Mouse (Mus musculus) T-cell, adult 2 months (primary cell): ENCODE measurements around the gene Mvb12b.

ENCODE experiments used
- DNase-seq: peaks from one replicate; pipeline ENCODE4 v3.0.0; 2022; ENCODE audit warnings: low spot score

Mvb12b gene

GRCm38 (mm10) chr2:33778466-33778865 lies 109.3 kb downstream of the Mvb12b start:
- no peak for DNase-seq

GRCm38 (mm10) chr2:33777051-33777450 lies 110.7 kb downstream of the Mvb12b start:
- DNase-seq, result no peak

DNA sequence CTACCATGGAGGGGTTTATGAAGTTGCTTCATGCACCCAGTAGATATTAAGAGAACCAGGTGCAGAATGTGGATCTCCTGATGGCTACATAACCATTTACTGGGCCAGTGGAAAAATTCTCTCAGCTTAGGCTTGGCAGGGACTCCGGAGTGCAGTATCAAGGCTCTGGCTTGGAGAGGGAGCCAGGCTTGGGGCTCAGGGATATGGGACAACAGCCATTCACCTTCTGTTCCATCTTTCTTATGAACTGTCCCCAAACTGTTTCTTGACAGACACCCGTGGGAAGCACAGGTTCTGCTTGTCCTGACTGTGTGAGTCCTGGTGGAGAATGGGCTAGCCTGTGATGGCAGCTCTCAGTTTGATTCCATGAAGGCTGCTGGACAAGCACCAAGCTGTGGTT lies 112.9 kb downstream of the Mvb12b start:
- no peak for DNase-seq

DNA sequence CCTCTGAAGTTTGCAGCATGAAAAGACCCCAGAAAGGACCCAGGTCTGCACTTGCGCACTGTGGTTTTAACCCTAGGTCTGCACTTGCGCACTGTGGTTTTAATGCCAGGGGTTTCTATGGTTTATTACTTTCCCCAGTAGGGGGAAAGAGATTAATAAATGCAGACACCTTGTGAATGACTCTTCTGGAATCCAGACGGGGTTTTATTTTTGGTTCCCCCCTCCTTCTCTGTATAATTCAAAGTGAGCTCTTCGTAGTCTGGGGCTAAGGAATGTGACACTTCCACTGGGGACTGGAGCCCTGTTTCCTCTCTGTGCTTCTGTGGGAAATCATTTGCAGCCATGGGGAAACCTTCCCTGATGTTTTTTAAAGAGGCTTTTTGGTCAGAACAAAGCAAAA lies 113.6 kb downstream of the Mvb12b start:
- no peak for DNase-seq

DNA sequence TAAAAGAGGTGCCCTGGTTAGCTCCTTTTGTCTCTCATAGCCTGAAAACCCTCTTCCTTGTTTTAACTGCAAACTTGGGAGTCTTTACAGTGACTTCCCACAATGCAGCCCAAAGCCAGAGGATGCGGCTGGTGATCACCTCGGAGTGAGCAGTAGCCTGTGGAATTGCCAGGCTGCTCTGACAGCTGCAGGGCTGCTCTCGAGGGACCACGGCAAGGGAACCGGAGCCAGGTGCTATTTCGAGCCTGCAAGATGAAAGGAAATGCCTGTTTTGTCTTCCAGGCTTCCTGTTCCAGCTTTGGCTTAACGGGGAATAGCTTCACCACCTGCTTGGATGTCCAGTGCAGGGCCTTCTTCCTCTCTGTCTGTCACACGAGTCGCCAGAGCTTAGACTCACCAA lies 115.3 kb downstream of the Mvb12b start:
- no peak for DNase-seq

DNA sequence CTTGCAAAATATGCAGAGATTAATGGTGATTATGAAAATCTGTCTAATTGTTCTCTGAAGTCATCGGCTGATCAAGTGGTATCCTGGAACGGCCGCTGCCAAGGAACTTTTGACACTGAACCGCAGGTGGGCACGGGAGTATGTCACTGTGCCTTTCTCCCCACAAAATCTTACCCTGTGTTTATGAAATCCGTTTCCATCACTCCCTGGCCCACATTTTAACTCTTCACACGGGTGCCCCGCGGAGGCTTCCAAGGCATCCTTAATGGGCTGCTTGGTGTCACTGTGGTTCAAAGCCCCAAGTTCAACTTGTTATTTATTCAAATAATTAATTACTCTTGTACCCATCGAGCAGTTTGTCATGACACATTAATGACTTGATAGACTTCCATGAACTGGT lies 116.4 kb downstream of the Mvb12b start:
- no peak for DNase-seq

GRCm38 (mm10) chr2:33770526-33771130 lies 117.1 kb downstream of the Mvb12b start:
- DNase-seq, result no peak

GRCm38 (mm10) chr2:33764476-33764875 lies 123.3 kb downstream of the Mvb12b start:
- no peak for DNase-seq

GRCm38 (mm10) chr2:33762210-33762609 lies 125.5 kb downstream of the Mvb12b start:
- DNase-seq, result no peak

DNA sequence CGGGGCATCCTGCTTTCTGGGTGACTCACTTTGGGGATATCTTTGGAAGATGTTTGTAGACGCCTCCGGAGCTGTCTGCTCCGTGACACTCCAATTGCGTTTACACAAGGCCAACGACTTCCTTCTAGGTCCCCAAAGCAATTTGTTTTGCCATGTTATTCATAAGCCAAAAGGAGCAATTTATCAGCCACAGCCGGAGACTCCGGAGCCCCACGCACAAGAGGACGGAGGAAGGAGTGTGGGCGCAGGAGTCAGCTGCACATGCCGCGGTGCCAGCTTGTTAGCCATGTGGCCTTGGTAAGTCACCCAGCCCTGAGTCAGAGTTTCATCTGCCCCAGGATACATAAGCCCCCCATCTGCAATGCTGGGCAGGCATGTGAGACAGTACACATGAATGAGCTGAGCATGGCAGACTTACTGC lies 127.2 kb downstream of the Mvb12b start:
- no peak for DNase-seq

DNA sequence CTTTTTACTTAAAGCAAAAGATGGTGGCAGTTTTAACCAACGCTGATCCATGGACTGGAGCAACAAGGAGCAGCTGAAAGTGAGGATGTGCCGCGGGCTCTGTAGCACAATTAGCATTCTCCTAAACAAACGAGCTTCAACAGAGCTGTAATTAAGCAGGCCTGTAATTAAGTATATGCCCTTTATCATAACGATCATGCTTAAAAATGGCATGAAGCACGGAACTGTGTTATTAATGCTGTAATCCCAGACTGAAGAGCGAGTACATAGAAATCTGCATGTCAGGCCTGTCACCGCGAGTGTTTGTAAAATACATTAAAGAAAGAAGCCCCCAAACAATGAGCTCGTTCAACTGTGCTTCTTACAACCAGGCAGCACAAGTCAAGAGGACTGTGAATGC lies 128.3 kb downstream of the Mvb12b start:
- no peak for DNase-seq

- DNase-seq, result no peak
These were observed 132.1 kb downstream of the Mvb12b start for GRCm38 (mm10) chr2:33755633-33756020.

GRCm38 (mm10) chr2:33754980-33755632 lies 132.6 kb downstream of the Mvb12b start:
- DNase-seq, result no peak

DNA sequence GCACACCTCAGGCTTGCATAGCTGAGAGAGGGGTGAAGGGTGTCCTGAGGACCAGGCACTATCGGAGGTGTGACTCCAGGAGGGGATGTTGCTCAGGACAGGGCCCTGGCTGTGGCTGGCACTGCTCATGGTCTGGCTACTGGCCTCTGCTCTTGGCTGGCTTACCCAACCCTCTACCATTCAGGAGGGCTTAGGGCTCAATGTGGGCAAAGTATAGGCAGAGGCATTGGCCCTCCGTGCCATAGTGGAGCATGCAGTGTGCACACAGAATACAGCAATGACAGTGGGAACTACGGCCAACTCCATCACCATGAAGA lies 133.5 kb downstream of the Mvb12b start:
- no peak for DNase-seq

DNA sequence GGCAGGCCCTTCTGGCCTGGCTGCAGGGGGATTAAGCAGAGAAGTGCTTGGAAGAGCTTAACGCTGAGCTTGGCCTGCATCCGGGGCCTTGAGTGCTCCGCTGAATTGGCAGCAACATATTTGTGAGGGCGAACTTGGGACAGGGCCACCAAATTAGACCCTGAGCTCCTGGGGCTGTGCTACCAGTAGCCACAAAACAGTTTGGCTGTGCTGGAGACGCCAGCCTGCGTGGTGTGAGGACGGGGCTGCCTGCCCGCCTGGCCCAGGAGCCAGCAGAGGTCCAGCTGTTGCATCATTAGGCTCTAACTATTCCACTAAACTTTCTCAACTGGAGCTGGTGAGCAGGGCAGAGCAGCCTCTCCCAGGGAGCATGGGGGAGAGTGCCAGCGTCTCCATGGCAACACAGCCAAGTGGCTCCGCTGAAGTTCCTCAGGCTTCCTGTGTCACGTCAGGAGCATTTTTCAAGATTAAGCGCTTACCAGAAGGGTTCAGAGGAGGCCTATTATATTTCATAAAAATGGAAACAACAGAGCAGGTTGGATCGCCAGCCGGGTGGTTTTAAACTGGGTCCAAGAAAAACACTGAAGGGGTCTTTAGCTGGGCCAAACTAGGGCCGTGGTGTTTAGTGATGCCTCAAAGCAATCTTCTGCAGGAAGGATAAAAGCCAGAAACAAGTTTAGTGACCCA lies 134.0 kb downstream of the Mvb12b start:
- no peak for DNase-seq

DNA sequence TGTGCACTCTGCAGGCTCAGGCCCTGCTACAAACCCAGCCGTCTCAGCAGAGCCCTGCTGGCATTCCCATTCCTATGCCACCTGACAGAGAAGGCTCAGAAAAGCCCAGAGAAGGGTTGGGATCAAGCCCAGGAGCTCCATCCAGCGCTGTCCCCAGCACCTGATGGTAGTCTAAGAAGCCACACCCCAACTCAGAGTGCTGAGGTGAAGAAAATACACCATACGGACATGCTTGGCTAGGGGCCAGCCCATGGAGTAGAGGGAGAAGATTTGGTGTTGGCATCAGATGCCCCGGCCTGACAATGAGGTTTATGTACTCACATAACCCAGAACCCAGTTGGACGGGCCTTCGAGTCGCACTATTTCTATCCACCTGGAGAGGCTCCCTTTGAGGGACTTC lies 137.1 kb downstream of the Mvb12b start:
- no peak for DNase-seq

- DNase-seq, result peak; percentile 36
These were observed 141.3 kb downstream of the Mvb12b start for GRCm38 (mm10) chr2:33746471-33746870.

GRCm38 (mm10) chr2:33745724-33746123 lies 142.0 kb downstream of the Mvb12b start:
- DNase-seq, result no peak

GRCm38 (mm10) chr2:33737128-33737527 lies 150.6 kb downstream of the Mvb12b start:
- no peak for DNase-seq

- DNase-seq, result peak; percentile 25
These were observed 151.0 kb downstream of the Mvb12b start for GRCm38 (mm10) chr2:33736722-33737121.

- DNase-seq, result peak; percentile 51
These were observed 152.8 kb downstream of the Mvb12b start for GRCm38 (mm10) chr2:33734781-33735485.

DNA sequence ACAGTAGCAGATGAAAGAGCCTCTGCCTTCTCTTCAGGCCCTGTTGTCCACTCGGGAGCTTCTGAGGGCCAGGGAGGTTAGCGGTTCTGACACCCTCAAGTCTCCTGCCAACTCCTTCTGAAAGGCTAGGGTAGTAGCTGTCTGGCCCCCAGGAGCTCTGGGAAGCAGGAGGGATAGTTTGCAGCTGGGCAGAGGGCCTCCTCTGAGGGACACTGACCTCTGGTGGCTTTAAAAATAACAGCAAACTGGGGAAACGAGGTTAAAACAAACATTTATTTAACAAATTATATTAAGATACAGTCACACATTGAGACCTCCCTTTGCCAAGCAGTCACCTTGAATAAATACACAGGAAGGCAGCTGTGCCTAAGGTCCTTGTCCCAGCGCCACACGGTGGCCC lies 158.0 kb downstream of the Mvb12b start:
- DNase-seq, result no peak

GRCm38 (mm10) chr2:33727199-33727598 lies 160.5 kb downstream of the Mvb12b start:
- DNase-seq, result no peak
